Mouse (Mus musculus) layer of hippocampus, postnatal 36 days (tissue): ENCODE measurements around the gene Slc39a11. TPM values are rescaled to one million over a fixed set of nuclear protein-coding genes. Genes with fewer than 3 reads are reported as not detected.

Source experiments
- DNase-seq, 2 experiments: peaks; one replicate each; pipeline ENCODE4 v3.0.0; 2022
- total RNA-seq, 2 experiments: library from RNA; stranded (reverse); gene quantifications; 2 replicates each; pipeline ENCODE4 v1.2.3; 2021

Gene Slc39a11
- total RNA-seq, 2 experiments from 2014 or later: 19.8 to 20.8 TPM

GRCm38 (mm10) chr11:113214741-113215140 is 435.1 kb downstream of the Slc39a11 start:
- no peak for DNase-seq

- DNase-seq: no peak
Measured at GRCm38 (mm10) chr11:113212390-113213025, 437.4 kb downstream of the Slc39a11 start.

GRCm38 (mm10) chr11:113209220-113209878 is 440.5 kb downstream of the Slc39a11 start:
- no peak for DNase-seq

GRCm38 (mm10) chr11:113208521-113209072 is 441.3 kb downstream of the Slc39a11 start:
- DNase-seq: no peak

GRCm38 (mm10) chr11:113207966-113208365 is 441.9 kb downstream of the Slc39a11 start:
- no peak for DNase-seq

- peak in 1 of 2 experiments; percentile 53 for DNase-seq
Measured at GRCm38 (mm10) chr11:113206099-113206498, 443.8 kb downstream of the Slc39a11 start.

- no peak for DNase-seq
Measured at GRCm38 (mm10) chr11:113203008-113203407, 446.9 kb downstream of the Slc39a11 start.

GRCm38 (mm10) chr11:113201470-113201997 is 448.3 kb downstream of the Slc39a11 start:
- DNase-seq: peak; percentile 93 to 97

GRCm38 (mm10) chr11:113200901-113201300 is 449.0 kb downstream of the Slc39a11 start:
- DNase-seq: no peak

GRCm38 (mm10) chr11:113198586-113198985 is 451.3 kb downstream of the Slc39a11 start:
- DNase-seq: no peak

- DNase-seq: no peak
Measured at GRCm38 (mm10) chr11:113197624-113198023, 452.3 kb downstream of the Slc39a11 start.

GRCm38 (mm10) chr11:113196234-113197007 is 453.5 kb downstream of the Slc39a11 start:
- no peak for DNase-seq

Other genes starting within 250 kb of the Slc39a11 start
- 10 to 100 TPM; 22.6 to 23.8 TPM for gene Sstr2, start 30.7 kb downstream of the Slc39a11 start, total RNA-seq
- gene Cog1, start 910 bp downstream of the Slc39a11 start, total RNA-seq: 10 to 100 TPM; 55.0 to 59.6 TPM
- 10 to 100 TPM; 26.5 to 26.6 TPM for gene Fam104a, start 34.1 kb upstream of the Slc39a11 start, total RNA-seq
- gene D11Wsu47e, start 34.3 kb upstream of the Slc39a11 start, total RNA-seq: 10 to 100 TPM; 15.0 to 17.3 TPM
- not detected for gene Cpsf4l, start 59.9 kb upstream of the Slc39a11 start, total RNA-seq
- gene Cdc42ep4, start 101.8 kb upstream of the Slc39a11 start, total RNA-seq: 10 to 100 TPM; 34.5 to 38.0 TPM